Mouse (Mus musculus): ENCODE data around the gene Suclg2.
A peak's percentile ranks its signal among the peaks of the same experiment; 100 is the strongest.

Gene Suclg2

GRCm38 (mm10) chr6:95699326-95699725 lies 19.3 kb downstream of the Suclg2 start:
- DNase-seq, result no peak

GRCm38 (mm10) chr6:95698536-95699162 lies 20.0 kb downstream of the Suclg2 start:
- DNase-seq, result no peak

DNA sequence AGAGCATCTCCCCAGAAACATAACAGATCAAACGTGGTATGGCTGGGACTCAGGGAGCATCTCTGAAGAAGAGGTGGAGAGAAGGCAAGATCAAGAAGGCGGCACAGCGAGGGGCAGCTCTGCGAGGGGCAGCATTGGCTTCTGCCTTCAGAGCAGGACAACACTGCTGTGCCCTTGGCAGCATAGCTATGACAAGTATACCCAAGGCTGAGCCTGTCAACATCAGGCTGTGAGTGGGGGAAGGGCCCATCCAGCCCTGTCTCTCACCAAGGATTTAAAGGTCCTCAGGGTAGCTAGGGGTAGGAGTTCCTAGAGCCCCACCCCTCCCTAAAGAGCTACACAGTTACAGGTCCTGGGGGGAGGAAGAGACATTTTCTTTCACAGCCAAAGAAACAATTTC lies 23.7 kb downstream of the Suclg2 start:
- no peak for DNase-seq

DNA sequence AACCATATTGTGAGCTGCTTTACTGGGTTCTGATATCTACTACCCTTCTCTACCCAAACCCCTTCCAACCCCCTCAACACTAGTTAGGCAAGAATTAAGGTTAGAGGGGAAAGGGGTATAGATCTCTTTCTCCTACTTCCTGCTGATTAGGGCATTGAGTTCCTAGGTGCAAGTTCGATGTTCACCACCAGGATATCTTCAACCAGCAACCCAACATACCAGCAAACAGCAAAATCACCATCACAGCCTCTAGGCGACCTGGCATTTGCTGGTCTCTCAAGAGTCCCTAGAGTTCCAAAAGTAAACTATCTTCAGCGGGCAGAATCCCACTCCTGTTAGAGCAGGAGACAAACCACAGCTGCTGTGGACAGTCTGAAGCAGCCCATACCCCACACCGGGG lies 33.4 kb downstream of the Suclg2 start:
- no peak for DNase-seq

GRCm38 (mm10) chr6:95679718-95680117 lies 38.9 kb downstream of the Suclg2 start:
- no peak for DNase-seq

- no peak for DNase-seq
Observed at GRCm38 (mm10) chr6:95679261-95679660, 39.3 kb downstream of the Suclg2 start.

DNA sequence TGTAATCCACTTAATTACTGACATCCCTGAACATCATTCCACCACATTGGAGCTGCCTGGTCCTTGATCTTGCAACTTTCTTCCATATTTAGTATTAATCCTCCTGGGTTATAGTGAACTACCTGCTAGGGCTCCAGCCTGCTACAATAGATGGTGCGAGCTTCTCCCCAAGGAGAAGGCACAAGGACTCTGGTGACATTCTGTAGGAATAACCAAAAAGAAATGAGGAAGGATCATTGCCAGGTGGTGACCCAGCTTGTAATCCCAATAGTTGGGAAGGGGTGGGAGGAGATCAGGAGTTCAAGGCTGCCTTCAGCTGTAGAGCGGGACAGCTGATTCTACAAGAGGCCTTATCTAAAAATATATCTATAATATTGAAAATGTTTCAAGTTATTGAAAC lies 41.6 kb downstream of the Suclg2 start:
- DNase-seq, result no peak

DNA sequence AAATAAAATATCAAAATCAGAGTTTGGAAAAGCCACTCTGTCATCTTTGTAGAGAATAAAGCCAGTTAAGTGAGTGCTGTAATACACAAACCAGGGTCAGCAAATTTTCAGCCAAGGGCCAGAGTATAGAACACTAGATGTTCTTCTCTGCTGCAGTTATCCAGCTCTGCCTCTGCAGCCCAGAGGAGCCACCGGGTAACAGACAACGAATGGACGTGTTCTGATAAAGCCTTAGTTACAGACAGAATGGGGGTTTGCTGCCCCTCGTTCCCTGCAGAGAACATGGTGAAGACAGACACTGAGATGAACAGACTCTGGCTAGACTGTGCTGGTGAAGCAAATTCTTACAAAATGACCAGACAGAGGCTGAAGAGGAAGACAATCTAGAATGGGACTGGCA lies 42.2 kb downstream of the Suclg2 start:
- DNase-seq, result no peak

GRCm38 (mm10) chr6:95675059-95675705 lies 43.4 kb downstream of the Suclg2 start:
- DNase-seq, result no peak

GRCm38 (mm10) chr6:95674651-95675050 lies 43.9 kb downstream of the Suclg2 start:
- no peak for DNase-seq

DNA sequence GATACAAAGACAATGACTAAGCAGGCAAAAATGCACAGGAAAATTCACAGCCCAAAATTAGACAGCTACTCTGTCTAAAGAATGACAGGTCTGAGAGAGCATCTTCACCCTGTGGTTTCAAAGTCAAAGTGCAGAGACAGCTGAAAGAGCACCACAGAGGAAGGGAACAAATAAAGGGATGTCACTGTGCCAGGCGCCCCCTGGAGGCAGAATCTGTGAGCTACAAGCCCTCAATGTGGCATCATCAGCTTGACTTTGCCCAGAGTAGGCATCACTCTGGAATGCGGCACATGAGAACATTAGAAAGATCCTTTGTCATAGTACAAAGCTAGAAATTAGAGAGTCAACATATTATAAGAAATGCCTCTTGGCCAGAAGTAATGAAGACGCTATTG lies 49.3 kb downstream of the Suclg2 start:
- peak in 1 of 2 experiments; percentile 54 for DNase-seq

GRCm38 (mm10) chr6:95668629-95669334 lies 49.8 kb downstream of the Suclg2 start:
- DNase-seq, result no peak

- DNase-seq, result no peak
Observed at GRCm38 (mm10) chr6:95657671-95658070, 60.9 kb downstream of the Suclg2 start.

DNA sequence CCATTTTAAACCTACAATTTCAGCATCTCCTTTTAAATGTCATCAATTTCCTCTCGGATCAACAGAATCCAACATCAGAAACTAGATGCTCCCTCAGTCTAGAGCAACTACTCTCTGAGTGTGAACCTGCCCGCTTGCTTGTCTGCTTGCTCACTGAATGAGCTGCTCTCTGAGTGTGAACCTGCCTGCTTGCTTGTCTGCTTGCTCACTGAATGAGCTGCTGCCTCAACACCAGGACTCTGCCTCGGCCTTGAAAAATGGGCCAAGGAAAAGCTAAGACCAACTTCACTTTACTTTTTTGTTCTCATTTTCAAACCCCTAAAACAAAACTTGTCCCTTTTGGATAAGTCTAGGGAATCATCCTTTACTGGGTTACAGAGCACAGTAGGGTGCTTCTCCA lies 64.9 kb downstream of the Suclg2 start:
- no peak for DNase-seq

DNA sequence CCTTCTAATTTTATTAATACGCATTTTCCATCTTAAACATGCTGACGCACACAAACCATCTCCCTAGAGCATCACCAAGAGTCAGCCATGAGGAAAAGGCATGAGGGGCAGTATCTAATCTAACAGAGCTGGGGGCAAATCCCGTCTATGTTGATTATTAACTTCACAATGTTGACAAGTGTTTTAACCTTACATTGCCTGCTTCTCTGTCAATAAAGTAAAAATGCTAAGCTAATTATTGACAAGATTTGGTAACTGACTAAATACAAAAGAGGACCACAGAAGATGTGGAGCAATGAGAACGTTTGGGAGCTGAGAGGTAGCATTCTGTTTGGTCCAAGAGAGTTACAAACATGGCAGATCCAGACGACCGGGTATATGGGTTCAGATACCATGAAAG lies 65.8 kb downstream of the Suclg2 start:
- peak in 1 of 2 experiments; percentile 26 for DNase-seq

DNA sequence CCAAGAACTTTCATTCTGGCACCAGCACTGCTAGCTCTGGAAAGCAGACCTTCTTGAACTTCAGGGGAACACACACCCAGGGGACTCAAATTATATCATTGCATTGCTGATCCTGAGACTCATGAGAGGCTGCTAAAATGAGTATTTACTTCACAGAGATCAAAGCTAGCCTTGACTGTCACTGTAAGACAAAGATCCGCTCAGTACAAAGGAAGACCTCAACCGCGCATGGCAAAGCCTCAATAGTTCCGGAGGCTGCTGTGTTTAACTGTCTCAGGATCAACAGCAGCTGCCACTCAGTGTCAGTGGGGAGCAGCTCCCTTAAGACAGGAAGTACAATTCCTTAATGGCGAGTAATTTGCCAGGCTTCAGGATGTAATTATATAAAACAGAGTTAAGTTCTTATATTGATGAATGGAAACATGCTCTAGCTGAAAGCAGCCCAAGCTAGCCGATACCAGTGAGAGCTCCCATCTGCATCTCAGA lies 67.2 kb downstream of the Suclg2 start:
- no peak for DNase-seq

- DNase-seq, result no peak
Observed at GRCm38 (mm10) chr6:95650082-95650722, 68.4 kb downstream of the Suclg2 start.

DNA sequence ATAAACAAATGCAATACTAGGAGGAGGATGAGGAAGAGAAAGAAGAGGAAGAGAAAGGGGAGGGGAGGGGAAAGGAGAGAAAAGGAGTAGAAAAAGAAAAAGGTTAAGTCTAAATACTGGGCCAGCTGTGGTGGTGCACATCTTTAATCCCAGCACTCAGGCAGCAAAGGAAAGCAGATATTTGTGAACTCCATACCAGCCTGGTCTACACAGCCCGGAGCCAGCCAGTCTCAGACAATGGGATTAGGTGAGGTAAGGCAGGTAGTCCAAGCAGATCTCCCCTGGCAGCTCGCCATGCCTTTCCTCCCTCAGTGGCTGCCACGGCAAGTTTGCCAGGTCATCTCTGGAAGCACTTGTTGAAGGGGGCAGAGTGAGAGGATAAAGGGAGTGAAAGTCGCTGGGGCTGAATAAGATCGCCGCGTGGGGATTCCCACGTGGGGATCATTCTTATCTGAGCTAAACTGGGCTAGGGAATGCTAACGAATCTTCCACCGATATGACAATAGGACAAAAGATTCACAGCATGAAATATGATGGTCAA lies 69.4 kb downstream of the Suclg2 start:
- DNase-seq, result no peak

- no peak for DNase-seq
Observed at GRCm38 (mm10) chr6:95637416-95637815, 81.2 kb downstream of the Suclg2 start.

GRCm38 (mm10) chr6:95635411-95635810 lies 83.2 kb downstream of the Suclg2 start:
- DNase-seq, result no peak

- DNase-seq, result no peak
Observed at GRCm38 (mm10) chr6:95629071-95629470, 89.5 kb downstream of the Suclg2 start.

- peak; percentile 25 to 29 for DNase-seq
Observed at GRCm38 (mm10) chr6:95621821-95622220, 96.8 kb downstream of the Suclg2 start.

- no peak for DNase-seq
Observed at GRCm38 (mm10) chr6:95620804-95621203, 97.8 kb downstream of the Suclg2 start.
